Mouse (Mus musculus) olfactory bulb, adult 2 months (tissue): ENCODE results near the gene Rsph14.

Experiments
- CTCF ChIP-seq: fragments of 200-500 bp; IDR thresholded peaks from 2 replicates; pipeline ENCODE4 v1.5.1; 2012; ENCODE audit warnings: low read depth, mild to moderate bottlenecking, low read length, moderate library complexity; ENCODE audit not compliant: insufficient read depth
- POLR2A ChIP-seq: fragments of 200-500 bp; IDR thresholded peaks from 2 replicates; pipeline ENCODE4 v1.6.1; 2012; ENCODE audit warnings: mild to moderate bottlenecking, low read depth, low read length, moderate library complexity; ENCODE audit not compliant: insufficient read depth

DNA sequence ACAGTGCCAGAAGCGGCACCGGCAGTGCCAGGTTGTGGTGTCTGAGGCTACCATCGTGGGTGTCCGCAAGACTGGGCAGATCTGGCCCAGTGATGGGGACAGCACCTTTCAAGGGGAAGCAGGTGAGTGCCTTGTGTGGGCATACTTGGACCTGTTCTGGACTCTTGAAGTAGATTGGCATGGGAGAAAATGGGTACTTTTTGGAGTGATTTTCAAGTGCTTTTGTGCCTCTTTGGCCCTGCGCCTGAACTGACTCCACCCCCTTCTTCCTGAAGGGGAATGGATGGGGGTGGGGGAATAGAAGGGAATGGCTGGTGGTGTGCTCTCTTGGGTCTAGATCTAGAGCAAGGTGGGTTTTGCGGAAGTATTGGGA, 29.8 kb upstream of the Rsph14 start:
- TF ChIP-seq CTCF: no peak
- TF ChIP-seq POLR2A: no peak
